Mouse (Mus musculus): ENCODE measurements around the gene Gm49358. TPM values are rescaled to one million over a fixed set of nuclear protein-coding genes. Genes with fewer than 3 reads are reported as not detected.

Gm49358 gene
- 10 to 100 TPM; 10.7 to 17.5 TPM for total RNA-seq (2021)
- long read RNA-seq, experiment 1: 0 reads
- long read RNA-seq, experiment 2: 0 reads

DNA sequence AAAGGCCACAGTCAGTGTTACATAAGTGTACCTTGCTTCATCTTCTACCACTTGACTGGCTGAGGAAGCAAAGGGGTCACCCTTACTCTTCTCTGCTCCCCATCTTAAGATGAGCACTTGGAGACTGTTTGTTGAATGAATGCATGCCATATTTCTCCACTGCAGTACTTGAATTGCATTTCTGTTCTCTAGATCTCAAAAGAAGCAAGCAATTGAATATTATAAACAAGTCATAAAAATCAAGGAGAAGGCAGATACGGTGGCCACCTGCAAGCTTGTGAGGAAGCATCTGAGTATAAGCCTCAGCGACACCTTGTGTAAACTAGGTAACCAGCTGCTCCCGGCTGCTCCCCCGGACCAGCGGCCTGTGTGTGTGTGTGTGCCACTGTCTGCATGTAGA, at the start of gene Gm49358:
TSS of gene Gm49358 (plus strand) at position 301 of the 400 bp plus-strand sequence.
- no peak for DNase-seq

DNA sequence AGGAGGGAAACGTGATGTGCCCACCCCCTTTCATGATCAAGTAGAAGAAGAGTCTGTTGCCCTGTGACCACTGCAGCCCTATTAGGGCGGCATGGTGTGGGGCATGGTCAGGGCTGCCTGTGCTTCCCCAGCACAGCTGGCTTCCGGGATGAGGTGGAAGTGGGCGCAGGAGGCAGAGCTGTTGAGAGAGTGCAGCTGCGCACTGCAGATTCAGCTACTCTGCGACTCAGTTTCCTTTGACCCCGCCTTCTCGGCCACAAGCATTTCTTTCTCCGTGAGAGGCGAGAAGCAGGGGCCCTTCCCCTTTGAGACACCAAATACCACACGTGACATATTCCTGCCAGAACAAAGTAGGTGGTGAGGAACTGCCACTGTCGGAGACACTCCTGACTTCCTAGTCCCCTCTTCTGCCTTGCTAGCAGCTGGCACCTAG, 36.2 kb upstream of the Gm49358 start:
- DNase-seq: peak; percentile 14 to 45

DNA sequence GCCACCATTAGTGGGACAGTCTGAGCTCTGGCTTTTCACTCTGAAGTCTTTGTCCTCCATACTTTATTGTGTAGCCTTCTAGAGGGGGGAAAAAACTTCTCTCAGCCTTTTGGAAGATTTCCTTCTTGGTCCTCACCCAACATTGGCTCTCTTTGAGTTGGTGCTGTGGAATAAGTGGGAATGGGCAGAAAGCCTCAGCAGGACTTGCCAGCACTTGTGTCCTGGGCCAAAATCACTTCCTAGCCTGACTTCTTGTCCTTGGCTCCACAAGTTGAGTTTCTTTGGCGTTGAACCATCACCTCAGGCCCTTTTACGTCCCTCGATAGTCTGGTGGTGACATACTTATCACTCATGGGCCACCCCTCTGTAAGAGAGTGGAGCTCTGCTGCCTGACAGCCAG, 35.6 kb upstream of the Gm49358 start:
- no peak for DNase-seq

DNA sequence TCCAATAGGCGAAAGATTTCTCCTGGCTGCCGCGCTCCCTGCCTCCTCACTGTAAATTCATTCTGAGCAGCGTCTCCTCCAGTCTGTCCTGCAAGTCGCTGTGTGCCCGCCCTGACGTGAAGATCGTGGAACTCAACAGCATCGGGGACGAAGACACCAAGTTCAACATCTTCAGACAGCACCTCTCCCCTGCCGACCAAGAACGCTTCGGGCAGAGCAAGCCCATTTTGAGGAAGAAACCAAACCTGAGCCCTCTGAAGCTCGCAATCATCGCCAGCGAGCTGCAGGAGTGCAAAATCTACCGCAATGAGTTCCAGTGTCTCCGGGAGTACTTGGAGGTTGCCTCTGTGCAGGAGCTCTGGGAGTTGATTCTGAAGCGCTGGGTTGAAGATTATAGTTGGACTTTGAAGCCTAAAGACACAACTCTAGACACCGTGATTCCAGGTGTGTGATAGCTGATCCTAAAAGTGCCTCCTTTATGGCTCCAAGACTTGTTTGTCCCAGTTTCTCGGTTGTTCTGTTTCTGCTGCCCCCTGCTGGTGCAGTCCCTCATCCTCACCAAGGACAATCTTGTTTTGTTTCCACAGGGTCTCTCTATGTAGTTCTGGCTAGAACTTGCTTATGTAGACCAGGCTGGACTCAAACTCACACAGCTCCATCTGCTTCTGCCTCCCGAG, 32.8 kb upstream of the Gm49358 start:
- DNase-seq: peak; percentile 87 to 91

DNA sequence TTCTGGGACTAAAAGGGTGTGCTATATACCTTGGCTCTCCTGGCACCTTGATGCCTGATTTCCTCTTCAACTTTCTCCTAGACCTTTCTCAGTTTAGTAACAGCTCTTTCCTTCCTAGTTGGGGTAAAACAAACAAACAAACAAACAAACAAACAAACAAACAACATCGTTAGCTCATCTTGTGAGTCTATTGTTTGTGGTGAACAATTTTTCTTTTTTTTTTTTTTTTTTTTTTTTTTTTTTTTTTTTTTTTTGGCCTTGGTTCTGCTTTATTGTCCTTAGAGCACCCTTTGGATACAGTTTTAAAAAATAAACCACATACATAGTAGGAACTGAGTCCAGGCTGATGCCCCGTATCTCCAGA, 32.3 kb upstream of the Gm49358 start:
- DNase-seq: no peak

DNA sequence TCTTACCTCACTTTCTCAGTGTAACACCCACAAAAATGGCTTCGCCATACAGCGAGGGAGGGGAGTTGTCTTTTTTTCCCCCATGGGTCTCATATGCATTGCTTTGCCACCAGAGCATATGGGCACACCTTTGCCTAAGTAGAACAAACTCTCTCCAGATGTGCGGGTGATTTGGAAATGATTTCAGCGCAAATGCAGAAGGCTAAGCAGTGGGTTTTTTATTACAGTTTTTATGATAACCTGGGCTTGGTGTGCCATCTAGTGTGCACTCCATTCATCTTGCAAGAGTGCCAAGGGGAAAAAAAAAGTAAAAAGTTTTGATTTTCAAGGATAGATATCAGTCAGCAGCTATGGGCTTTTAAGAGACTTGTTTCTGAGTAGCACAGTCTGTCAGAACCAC, 28.7 kb upstream of the Gm49358 start:
- no peak for DNase-seq

DNA sequence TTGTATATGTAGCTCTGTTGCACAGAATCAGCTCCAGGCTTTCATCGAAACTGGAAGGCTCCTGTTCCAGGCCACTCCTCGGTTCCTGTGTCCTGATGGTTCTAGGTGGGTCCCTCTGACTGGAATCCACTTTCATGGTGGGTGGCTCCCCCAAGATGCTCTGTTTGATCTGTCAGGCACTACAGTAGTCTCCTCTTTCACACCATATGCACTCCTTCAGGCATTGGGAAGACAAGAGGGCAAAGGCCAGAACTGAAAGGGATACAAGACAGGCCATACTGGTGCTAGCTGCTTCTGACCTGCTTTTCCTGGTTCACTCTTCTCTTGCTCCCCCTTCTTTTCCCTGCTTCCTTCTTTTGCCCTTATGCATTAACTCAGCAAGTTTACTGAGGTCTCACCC, 20.9 kb upstream of the Gm49358 start:
- DNase-seq: no peak

DNA sequence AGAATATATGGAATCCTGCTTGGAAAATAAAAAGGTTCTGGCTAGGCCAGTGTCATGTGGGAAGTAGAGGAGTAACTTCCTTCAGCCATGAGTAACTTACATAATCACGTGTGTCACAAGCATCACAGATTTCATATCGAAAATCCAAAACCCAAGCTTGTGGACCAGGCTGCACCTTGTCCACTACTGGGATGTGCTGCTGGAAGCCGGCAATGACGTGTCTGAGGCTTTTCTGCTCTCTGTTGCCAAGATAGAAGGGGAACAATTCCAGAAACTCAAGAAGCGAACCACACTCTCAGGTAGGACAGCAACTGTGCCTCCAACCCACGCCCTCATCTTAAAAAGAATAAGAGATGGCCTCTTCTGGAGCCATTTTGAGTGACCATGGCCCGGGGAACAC, 19.5 kb upstream of the Gm49358 start:
- DNase-seq: no peak

DNA sequence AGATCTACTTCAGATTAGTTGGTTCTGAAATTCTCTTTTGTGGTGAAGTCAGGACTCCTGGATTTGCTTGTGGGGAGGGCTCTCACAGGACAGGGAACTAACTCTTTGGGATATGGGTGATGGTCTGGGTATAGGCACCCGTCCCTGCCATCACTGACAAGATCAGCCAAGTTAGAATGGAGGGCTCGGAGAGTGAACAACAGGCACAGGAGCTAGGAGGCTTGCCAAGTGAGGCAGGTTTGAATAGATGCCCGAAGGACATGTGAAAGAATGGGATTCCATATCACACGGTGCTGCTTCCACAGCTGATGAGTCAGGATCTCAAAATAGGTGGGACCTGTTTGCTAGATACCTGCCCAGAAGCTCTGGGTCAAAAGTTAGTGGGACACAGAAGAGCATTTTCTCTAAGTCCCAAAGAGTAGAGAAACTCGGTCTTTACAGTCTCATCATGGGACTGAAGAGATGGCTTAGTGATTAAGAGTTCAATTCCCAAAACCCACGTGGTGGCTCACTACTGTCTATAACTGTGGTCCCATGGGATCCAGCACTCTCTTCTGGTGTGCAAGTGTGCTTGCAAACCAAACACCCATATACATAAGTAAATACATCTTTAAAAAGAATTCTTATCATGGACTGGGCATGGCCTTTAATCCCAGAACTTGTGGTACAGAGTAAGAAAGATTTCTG, 7.8 kb upstream of the Gm49358 start:
- DNase-seq: no peak

DNA sequence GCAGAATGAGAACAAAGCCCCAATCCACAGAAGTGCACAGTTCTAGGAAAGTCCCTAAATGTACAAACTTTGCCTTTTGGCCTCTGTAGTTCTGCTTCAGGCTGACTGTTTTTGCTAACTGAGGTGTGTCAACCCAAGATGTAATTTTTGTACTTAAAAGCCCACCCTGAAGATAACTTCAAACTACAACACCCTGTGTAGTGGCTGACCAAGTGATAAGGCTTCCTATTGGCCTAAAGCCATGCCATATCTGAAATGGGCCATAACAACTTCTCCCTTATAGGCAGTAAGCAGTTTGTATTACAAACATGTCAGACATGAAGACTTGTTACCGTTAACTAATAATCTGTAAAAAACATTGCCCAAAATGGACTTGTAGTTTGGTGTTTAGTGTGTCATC, 6.0 kb upstream of the Gm49358 start:
- no peak for DNase-seq

DNA sequence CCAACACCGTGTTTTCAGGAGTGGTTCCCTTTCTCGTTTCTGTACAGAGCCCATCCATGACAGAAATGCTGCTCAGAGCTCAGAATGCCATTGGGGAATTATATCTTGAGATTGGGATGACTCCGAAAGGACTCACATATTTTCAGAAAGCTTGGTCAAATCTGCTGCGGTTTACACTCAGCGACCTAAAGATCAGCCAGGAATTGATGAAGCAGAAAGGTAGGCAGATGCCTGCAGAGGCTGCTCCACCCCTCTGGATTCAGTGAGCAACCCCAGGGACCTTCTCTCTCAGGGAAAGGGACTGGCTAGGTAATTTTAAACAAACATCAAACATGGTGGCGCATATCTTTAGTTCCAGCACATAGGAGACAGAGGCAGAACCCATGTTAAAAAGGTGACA, 5.6 kb upstream of the Gm49358 start:
- DNase-seq: no peak

DNA sequence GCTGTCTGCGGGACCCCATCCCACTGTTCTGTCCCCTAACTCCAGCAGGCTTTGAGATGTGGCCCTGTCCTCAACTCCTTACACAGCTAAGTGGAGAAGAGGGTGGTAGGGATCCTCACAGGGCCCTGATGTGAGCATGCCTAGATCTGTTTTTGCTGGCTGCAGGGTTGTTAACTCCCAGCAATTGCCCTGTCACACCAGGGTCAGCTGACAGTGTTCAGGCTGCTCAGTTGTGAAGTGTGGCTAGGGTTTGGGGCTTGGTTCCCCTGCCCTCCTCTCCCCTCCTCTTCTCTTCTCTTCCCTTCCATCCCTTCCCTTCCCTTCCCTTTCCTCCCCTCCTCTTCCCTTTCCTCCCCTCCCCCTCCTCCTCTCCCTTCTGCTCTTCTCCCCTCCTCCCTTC, 2.5 kb upstream of the Gm49358 start:
- DNase-seq: no peak

DNA sequence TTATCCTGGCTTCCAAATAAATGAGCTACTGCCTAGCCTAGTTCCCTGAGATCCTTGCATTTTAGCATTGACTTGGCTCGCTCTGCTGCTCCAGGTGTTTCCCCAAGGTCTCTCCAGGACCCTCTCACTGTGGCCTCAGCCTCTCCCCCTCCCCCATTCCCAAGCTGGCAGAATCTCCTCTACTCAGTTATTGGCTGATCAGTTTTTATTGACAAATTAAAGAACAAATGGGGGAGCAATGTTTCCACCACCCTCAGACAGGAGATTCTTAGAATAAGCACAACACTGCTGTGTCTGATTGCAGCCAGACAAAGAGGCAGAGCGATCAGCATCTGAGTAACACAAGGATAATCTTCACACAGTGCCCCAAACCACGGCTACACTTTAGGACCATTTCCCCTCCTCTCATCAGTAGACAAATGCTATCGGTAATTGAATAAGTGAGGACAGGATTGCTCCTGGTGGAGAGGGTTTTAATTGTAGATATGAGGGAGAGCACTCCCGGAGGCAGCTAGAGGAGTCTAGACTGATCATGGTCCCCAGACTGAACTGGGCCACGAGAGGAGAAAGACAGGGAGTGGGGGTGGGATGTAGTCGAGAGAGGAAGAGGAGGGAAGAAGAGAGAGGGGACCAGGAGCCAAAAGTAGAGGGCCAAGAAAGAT, 1.9 kb upstream of the Gm49358 start:
- no peak for DNase-seq

DNA sequence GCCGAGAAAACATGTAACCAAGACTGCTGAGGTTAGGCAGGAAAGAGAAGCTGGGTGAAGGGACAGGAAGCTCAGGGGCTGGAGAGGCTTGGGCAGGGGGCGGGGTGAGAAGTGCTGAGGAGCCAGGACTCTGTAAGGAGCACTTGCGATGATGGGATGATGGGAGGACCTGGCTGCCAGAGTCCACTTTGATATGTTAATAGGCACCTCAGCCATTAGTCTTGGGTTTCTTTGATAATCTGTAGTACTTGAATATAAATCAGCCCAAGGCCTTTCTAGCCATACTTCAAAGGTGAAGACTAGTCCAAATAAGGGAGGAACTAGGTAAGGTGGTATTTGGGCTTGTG, 1.4 kb upstream of the Gm49358 start:
- no peak for DNase-seq

DNA sequence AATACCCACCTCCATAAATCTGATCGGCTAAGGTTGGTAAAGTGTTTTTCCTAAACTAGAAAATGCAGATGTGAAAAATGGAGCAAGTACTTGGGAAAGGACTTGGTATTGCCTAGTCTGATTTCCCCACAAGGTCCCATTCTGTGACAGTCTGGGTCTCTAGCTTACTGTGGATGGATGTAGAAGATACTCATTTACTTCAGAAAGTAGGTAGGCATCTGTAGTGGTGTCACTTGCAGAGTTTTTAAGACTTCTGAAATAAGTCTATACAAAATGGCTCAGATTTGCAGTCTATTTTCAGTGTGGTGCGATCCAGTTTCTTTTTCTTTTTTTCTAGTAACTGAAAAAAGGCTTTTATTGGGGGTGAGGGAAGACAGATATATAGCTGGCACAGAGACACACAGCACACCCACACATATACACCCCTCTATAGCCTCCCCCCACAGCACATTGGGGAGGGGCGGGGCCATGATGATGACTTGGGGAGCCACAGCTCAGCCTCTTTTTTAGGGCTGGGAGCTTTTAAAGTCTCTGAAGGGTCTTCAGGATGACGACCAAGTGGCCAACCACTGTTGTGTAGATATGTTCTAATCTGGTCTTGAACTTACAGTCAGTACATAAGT, 1.7 kb downstream of the Gm49358 start:
- DNase-seq: no peak

DNA sequence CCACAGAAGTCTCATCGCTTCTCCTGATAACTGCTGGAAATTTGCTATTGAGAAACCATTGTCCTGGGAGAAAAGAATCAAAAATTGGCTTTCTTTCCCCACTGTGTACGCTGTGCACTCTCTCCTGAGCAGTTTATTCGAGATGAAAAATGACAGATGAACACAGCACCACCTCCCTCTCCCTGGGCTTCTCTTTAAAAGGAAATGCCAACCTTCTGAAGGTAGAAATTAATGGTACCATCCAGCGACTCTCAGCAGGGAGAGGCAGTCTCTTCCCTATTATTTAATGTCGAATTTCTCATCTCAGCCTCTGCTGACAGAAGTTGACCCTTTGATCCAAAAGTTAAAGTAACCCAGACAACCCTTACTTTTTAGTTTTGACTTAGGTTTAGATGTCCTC, 5.4 kb downstream of the Gm49358 start:
- no peak for DNase-seq

DNA sequence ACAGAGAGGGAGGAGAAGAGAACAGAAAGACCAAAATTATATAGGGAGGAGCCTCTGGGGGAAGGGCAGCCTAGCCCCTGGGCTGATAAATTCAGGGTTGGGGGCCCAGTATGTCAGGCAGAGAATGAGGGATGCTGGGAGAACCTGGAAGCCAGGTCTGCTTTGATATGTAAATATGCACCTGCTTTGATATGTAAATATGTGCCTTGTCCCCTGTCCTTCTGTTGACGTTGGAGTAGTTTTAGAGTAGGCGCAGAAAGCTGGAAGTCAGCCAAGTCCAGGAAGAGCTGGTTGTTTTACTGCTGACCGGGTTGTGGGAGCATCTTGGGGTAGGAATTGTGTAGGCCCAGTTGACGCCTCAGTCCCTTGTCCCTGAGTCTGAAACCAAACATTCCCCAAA, 6.0 kb downstream of the Gm49358 start:
- DNase-seq: no peak

DNA sequence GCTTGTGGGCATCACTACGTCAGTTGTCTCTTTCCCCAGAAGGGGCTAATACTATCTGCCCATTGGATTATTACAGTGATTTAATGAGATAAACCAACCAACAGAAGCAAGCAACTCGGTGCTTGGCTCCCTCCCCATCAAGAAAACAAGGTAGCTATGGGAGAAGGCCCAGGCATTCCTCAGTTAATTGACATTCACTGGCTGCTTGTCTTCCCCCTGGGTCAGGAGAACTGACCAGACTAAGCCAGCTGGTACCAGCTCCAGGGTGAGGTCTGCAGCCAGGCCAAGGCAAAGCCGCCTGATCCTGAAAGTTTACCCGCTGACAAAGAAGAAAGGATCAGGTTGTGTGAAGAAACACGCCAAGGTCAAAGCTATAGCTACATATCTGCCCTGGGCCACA, 7.9 kb downstream of the Gm49358 start:
- DNase-seq: no peak

DNA sequence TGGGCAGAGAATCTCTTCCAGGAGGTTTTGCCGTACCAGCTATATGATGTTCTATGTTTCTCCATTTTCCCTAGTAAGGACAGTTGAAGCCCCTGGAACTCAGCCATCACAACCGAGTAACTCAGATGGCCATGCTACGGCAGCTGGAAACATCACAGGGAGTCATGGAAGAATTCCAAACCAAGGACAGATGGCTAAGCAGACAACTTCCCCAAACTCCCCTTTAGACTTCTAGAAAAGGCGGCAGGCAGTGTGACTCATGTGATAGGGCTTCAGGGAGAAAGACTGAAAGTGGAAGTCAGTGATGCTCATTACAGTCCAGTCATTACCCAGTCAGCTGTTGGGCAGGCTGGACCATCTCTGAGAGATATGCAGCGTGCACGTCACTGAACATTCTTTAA, 8.5 kb downstream of the Gm49358 start:
- DNase-seq: peak in 1 of 2 experiments; percentile 34

DNA sequence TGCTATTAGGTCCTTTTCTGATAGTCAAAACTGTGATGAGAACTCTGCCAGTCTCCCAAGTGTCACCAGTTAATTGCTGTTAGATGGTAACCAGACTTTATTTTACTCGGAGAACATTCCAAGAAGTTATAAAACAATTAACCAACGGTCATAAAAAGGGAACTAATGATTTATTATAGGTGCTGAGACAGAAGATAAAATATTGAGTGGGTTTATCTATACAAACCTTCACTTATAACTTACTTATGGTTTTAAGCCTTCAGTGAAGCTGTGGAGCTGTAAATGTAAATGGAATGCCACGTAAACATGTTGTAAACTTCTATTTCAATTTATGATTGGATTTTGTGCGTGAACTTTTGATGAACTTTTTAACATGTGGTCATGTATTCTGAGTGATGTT, 9.6 kb downstream of the Gm49358 start:
- no peak for DNase-seq

DNA sequence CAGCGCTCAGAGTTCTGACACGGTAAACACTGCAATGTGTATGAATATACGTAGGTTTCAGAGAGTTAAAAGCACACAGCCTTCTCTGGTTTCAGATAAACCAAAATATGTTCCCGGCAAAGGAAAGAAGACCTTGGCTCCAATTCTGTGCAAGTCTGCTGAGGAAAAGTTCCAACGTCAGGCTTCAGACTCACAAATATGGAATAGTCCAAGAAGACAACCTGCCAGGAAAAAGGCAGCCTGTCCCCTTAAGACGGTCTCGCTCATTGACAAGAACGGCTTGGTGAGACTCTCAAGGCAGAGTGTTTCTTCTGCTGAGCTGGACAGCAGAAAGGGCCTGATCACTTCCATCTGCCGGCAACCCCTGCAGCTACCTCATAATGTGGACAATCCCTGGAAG, 12.5 kb downstream of the Gm49358 start:
- DNase-seq: no peak

DNA sequence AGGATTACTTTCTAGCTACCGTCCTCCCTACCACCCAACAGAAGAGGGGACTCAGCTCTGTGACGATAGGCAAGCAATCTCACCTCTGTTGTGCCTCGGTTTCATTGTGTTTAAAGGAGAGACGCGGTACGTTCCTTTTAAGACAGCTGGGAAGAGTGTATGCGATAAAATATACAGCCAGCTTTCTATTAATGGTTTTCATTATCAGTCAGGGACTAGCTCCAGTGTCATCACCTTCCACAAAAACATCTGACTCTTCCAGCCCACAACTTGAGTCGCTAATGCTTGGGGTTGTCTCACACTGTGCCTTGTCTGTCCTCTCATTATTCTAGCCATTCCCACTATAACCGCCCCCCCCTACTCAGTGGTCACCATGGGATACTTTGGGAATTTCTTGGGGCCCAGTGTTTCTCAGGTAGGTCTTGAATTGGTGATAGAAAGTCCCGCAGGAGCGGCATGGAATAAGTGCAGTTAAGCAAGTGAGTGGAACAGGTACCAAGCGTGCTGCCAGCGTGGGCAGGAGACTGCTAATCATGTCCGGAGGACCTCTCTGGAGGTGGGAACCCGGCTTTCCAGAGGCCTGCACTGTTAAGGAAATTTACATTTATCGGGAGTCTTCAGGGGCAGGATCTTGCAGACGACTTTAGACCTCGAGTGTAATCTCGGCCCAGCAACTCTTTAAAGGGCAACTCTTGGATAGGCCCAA, 14.0 kb downstream of the Gm49358 start:
- DNase-seq: no peak
